Mouse (Mus musculus) retina, embryonic 14.5 days (tissue): ENCODE measurements around the gene Speer4f1.
A peak's percentile ranks its signal among the peaks of the same experiment; 100 is the strongest.
"Not testable (repeated sequence)": the region's sequence is repeated elsewhere in the genome, so short reads cannot be mapped to it uniquely, and the experiment has no call there.

Source experiments
- DNase-seq: peaks from one replicate; pipeline ENCODE4 v3.0.0-alpha.2; 2015; ENCODE audit warnings: low spot score

The Speer4f1 gene

GRCm38 (mm10) chr5:17475798-17476197, at the start of gene Speer4f1:
Speer4f1 (plus strand) TSS chr5:17476098.
- DNase-seq: not testable (repeated sequence)

- DNase-seq: no peak
Measured at GRCm38 (mm10) chr5:17426930-17427329, 49.0 kb upstream of the Speer4f1 start.

- DNase-seq: no peak
Measured at GRCm38 (mm10) chr5:17434721-17435120, 41.2 kb upstream of the Speer4f1 start.

- peak; percentile 12 for DNase-seq
Measured at GRCm38 (mm10) chr5:17436209-17436608, 39.7 kb upstream of the Speer4f1 start.

GRCm38 (mm10) chr5:17439487-17440102, 36.3 kb upstream of the Speer4f1 start:
- no peak for DNase-seq

GRCm38 (mm10) chr5:17454059-17454458, 21.8 kb upstream of the Speer4f1 start:
- DNase-seq: no peak

GRCm38 (mm10) chr5:17454952-17455586, 20.8 kb upstream of the Speer4f1 start:
- no peak for DNase-seq

GRCm38 (mm10) chr5:17456671-17457070, 19.2 kb upstream of the Speer4f1 start:
- DNase-seq: no peak

GRCm38 (mm10) chr5:17468120-17468519, 7.8 kb upstream of the Speer4f1 start:
- DNase-seq: not testable (repeated sequence)

- DNase-seq: no peak
Measured at GRCm38 (mm10) chr5:17476476-17476875, 578 bp downstream of the Speer4f1 start.

- no peak for DNase-seq
Measured at GRCm38 (mm10) chr5:17489894-17490293, 14.0 kb downstream of the Speer4f1 start.

- no peak for DNase-seq
Measured at GRCm38 (mm10) chr5:17495616-17496015, 19.7 kb downstream of the Speer4f1 start.

- DNase-seq: no peak
Measured at GRCm38 (mm10) chr5:17496650-17497049, 20.8 kb downstream of the Speer4f1 start.

- DNase-seq: peak; percentile 13
Measured at GRCm38 (mm10) chr5:17499873-17500329, 24.0 kb downstream of the Speer4f1 start.

- no peak for DNase-seq
Measured at GRCm38 (mm10) chr5:17500866-17501265, 25.0 kb downstream of the Speer4f1 start.

GRCm38 (mm10) chr5:17505540-17505939, 29.6 kb downstream of the Speer4f1 start:
- DNase-seq: no peak

- DNase-seq: no peak
Measured at GRCm38 (mm10) chr5:17508038-17508437, 32.1 kb downstream of the Speer4f1 start.
